Mouse (Mus musculus): Measurements from ENCODE around the gene Aatk.

GRCm38 (mm10) chr11:119979596-119980385 is 67.2 kb downstream of the Aatk start:
- TF ChIP-seq CTCF (IDR thresholded peaks at IDR 0.05; ENCODE audit: low read depth) (no peak), EP300 (IDR thresholded peaks at IDR 0.05; ENCODE audit: low read depth) (no peak)
